18 mouse cellular contexts compared by ENCODE assay signal in the genomic region with DNA sequence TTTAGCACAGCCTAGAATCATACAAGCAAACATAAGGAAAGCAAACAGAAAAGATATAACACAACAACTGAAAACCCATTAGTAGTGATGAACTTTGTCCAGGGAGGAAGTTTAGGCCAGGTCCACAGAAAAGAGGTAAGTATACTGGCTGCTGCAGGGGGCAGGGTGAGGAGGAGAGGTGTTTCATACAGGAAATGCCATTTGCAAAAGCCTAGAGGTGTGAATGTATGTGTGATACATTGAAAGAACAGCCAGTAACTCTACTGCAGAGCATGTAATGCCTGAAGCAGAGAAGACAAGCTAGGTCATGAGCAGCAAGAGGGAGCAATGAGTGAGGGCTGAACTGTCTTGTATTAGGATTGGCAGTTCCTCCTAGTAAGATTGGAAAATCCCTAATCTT.
"Had no signal": no experiment of that assay in that cellular context is flagged by ENCODE, and none has a peak within 500 bp of the region (broad histone marks: within the 10 kb centered on the region; RNA-seq: fewer than 3 reads in every experiment).

No protein-coding gene starts in this region.

- ATAC-seq: midbrain, embryonic 16.5 days had no signal

- H3K9ac ChIP-seq: limb, embryonic 12.5 days; limb, embryonic 15.5 days; liver, embryonic 14.5 days; lung, embryonic 15.5 days; midbrain, embryonic 12.5 days; neural tube, embryonic 13.5 days; stomach, embryonic 15.5 days had no signal

- H3K36me3 ChIP-seq: limb, embryonic 12.5 days; limb, embryonic 15.5 days; lung, embryonic 15.5 days; midbrain, embryonic 12.5 days; neural tube, embryonic 13.5 days; stomach, embryonic 15.5 days had no signal

- H3K4me1 ChIP-seq: limb, embryonic 12.5 days; limb, embryonic 15.5 days; lung, embryonic 15.5 days; midbrain, embryonic 12.5 days; neural tube, embryonic 13.5 days; stomach, embryonic 15.5 days had no signal

- H3K27me3 ChIP-seq: limb, embryonic 12.5 days; limb, embryonic 15.5 days; lung, embryonic 15.5 days; midbrain, embryonic 12.5 days; neural tube, embryonic 13.5 days; stomach, embryonic 15.5 days had no signal

- DNase-seq: kidney, adult 18-20 months; kidney, adult 9 months; kidney, postnatal 14 days; kidney, postnatal 4 days; left cerebral cortex, postnatal 4 days; lung, adult 18-20 months; lung, postnatal 10 days; lung, postnatal 36 days; thymus, postnatal 25 days had no signal

- H3K4me3 ChIP-seq: limb, embryonic 12.5 days; limb, embryonic 15.5 days; lung, embryonic 15.5 days; midbrain, embryonic 12.5 days; neural tube, embryonic 13.5 days; stomach, embryonic 15.5 days had no signal

- H3K9me3 ChIP-seq: limb, embryonic 12.5 days; limb, embryonic 15.5 days; lung, embryonic 15.5 days; midbrain, embryonic 12.5 days; neural tube, embryonic 13.5 days; stomach, embryonic 15.5 days had no signal

- H3K4me2 ChIP-seq: limb, embryonic 12.5 days; limb, embryonic 15.5 days; liver, embryonic 11.5 days; lung, embryonic 15.5 days; midbrain, embryonic 12.5 days; neural tube, embryonic 13.5 days; stomach, embryonic 15.5 days had no signal

- H3K27ac ChIP-seq: limb, embryonic 12.5 days; limb, embryonic 15.5 days; liver, embryonic 14.5 days; lung, embryonic 15.5 days; midbrain, embryonic 12.5 days; neural tube, embryonic 13.5 days; stomach, embryonic 15.5 days had no signal
